Mouse (Mus musculus) mouse trophoblast stem cell (cell line): ENCODE results near the gene Olfr767.
"Not testable (repeated sequence)": the region's sequence is repeated elsewhere in the genome, so short reads cannot be mapped to it uniquely, and the experiment has no call there.

Experiments
- in situ Hi-C, 2 experiments: fragments of 300-500 bp; cut with MseI, MboI; formaldehyde crosslinking; loops; 2 replicates in 1 of 2; 3 replicates in 1 of 2; pipeline ENCODE4 v1.15.1; 2025

The Olfr767 gene

GRCm38 (mm10) chr10:129082810-129083209 is at the start of gene Olfr767:
Gene Olfr767 (minus strand): TSS chr10:129082910.
- in situ Hi-C loops = not testable (repeated sequence)

GRCm38 (mm10) chr10:129117761-129118160 is 35.1 kb upstream of the Olfr767 start, which contains the start of gene Olfr769:
Gene Olfr769 (minus strand): TSS chr10:129117861.
- in situ Hi-C loops = no loop called here

GRCm38 (mm10) chr10:129115146-129115545 is 32.4 kb upstream of the Olfr767 start:
- in situ Hi-C loops = no loop called here

- in situ Hi-C loops = no loop called here
Observed at GRCm38 (mm10) chr10:129101231-129101630, 18.5 kb upstream of the Olfr767 start.

GRCm38 (mm10) chr10:129099275-129099674 is 16.6 kb upstream of the Olfr767 start, which contains the start of gene Olfr768:
Gene Olfr768 (minus strand): TSS chr10:129099375.
- in situ Hi-C loops = no loop called here

DNA sequence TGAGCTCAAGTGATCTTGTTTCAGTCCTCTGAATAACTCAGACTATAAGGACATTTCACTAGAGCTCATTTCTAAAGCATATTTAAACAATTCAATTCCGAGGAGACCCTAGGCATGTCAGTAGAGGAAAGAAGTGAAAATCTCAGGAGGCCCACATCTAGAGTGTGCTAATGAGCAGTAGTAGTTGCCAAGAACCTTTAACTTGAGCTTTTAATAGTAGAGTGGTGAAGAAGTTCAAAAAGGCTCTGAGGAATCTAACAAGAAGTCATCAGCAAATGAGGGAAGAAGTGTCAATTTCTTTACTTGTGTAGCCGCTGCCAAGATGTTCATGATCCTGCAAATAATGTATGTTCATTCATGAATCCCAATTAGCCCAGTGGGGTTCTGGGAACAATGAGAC is 13.8 kb downstream of the Olfr767 start, which contains the start of gene Olfr766-ps1:
Olfr766-ps1 (minus strand) TSS at position 101 of the 400 bp plus-strand sequence.
- in situ Hi-C loops = no loop called here

DNA sequence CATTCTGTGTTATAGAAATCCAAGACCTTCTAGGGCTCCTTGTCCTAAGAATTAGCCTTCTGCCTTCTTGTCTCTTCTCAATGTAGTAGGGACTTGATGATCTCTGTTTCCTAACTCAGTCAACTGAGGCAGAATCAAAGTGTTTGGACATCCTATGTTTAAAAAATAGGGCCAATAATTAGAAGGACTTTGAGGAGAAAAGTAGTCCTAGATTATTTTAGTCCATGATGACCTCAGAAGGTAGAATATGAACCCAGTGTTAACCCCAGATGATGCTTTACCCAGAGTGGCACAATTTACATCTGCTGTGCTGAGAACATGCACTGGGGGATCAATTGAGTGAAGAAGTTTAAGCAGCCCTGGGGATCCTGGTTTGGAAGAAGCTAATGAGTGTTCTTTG is 32.8 kb downstream of the Olfr767 start, which contains the start of gene Olfr765:
Olfr765 (minus strand) TSS at position 101 of the 400 bp plus-strand sequence.
- in situ Hi-C loops = not testable (repeated sequence)

DNA sequence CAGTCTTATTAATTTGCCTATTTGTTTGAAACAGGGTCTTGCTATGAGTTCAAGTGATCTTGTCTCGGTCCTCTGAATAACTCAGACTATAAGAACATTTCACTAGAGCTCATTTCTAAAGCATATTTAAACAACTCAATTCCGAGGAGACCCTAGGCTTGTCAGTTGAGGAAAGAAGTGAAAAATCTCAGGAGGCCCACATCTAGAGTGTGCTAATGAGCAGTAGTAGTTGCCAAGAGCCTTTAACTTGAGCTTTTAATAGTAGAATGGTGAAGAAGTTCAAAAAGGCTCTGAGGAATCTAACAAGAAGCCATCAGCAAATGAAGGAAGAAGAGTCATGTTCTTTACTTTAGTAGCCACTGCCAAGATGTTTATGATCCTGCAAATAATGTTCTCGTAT is 42.9 kb downstream of the Olfr767 start, which contains the start of gene Olfr764-ps1:
Olfr764-ps1 (minus strand) TSS at position 101 of the 400 bp plus-strand sequence.
- in situ Hi-C loops = no loop called here

GRCm38 (mm10) chr10:129028343-129028742 is 54.4 kb downstream of the Olfr767 start:
- in situ Hi-C loops = no loop called here

DNA sequence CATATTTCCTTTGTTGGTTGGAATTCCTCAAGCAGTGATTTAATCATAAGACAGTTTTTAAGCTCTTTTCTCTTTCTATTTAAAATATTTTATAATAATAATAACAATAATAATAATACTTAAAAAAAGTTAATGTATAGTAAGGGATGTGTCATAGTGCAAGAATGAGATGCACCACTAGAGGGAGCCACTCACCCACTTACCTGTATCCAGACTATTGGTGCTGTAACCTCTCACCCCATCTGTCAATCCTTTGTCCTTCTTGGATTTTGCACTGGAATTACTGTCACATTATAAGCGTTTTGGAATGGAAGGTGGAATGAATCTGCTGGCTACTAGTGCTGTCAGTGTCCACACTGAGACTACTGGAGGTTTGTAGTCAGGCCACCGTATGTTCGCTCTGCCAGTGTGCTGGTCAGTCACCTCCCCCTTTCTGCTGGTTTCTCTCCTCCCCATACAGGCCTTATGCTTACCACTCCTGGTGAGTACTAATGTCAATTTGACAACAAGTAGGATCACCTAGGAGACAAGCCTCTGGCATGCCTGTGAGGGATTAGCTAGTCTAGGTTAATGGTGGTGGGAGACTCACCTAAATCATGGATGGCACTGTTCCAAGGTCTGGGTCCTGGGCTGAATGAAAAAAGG is 56.6 kb downstream of the Olfr767 start:
- in situ Hi-C loops = no loop called here
